Mouse (Mus musculus) C2C12 (cell line): ENCODE results near the gene Slc48a1.

Source experiments
- CEBPB ChIP-seq: IDR thresholded peaks from one replicate; pipeline ENCODE4 v1.6.1; 2011; ENCODE audit warnings: low read depth, mild to moderate bottlenecking, control low read depth, moderate library complexity
- CTCF ChIP-seq: IDR thresholded peaks from one replicate; pipeline ENCODE4 v1.5.1; 2011; ENCODE audit not compliant: control insufficient read depth, insufficient read depth, insufficient read length
- MAX ChIP-seq: IDR thresholded peaks from one replicate; pipeline ENCODE4 v1.6.1; 2011; ENCODE audit warnings: mild to moderate bottlenecking, control low read depth
- MYOD1 ChIP-seq: IDR thresholded peaks from one replicate; pipeline ENCODE4 v1.6.1; 2011; ENCODE audit warnings: low read depth; ENCODE audit not compliant: control insufficient read depth, insufficient read length
- MYOG ChIP-seq: IDR thresholded peaks from one replicate; pipeline ENCODE4 v1.6.1; 2011; ENCODE audit not compliant: control insufficient read depth, insufficient read length; ENCODE audit errors: extremely low read depth
- USF1 ChIP-seq: IDR thresholded peaks from one replicate; pipeline ENCODE4 v1.6.1; 2011; ENCODE audit warnings: low read depth, mild to moderate bottlenecking, control low read depth, moderate library complexity

DNA sequence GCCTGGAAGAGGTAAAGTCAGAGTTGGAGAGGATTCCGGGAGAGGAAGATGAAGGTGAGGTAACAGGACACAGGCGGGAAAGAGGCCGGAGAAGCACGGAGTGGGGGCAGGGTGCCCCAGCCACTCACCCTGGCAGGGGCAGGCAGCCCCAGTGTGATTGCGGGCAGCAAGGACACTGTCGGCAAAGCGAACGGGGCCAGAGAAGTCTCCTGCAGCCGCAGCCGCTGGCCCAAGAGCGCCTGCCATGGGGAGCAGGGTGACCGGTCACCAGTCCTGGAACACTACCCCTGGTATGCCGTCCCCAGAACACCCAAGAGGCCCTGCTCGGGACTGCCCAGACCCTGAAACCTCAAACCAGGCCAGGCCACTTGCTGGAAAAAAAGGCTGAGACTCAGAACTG, 30.2 kb downstream of the Slc48a1 start:
- TF ChIP-seq MYOD1 (no peak), CTCF (no peak), MAX (no peak), CEBPB (no peak), USF1 (no peak), MYOG (no peak)
